Mouse (Mus musculus) lung, adult 2 months (tissue): ENCODE measurements at regions not wholly inside any gene's neighbourhood (a gene's known extent, or its start where the extent isn't known, plus 50 kb on each side); places are given as distances from the start of the nearest gene placed in this dataset.

Experiments used
- DNase-seq: peaks from one replicate; pipeline ENCODE4 v3.0.0; 2022
- H3K4me1 ChIP-seq: fragments of 200-500 bp; 2 replicates; pipeline ENCODE4 v1.6.1; 2011; ENCODE audit warnings: low read length; ENCODE audit not compliant: control insufficient read depth, insufficient read depth
- H3K4me3 ChIP-seq: fragments of 200-500 bp; replicated peaks from 2 replicates; pipeline ENCODE3; 2011; ENCODE audit warnings: low read depth, mild to moderate bottlenecking, control low read depth, low read length; ENCODE audit errors: extremely low read depth
- CTCF ChIP-seq: fragments of 200-500 bp; IDR thresholded peaks from 2 replicates; pipeline ENCODE4 v1.5.1; 2011; ENCODE audit warnings: mild to moderate bottlenecking, low read length, control low read depth; ENCODE audit not compliant: insufficient read depth
- POLR2A ChIP-seq: fragments of 200-500 bp; IDR thresholded peaks from 2 replicates; pipeline ENCODE4 v1.6.1; 2011; ENCODE audit warnings: low read depth, mild to moderate bottlenecking, control low read depth, low read length, borderline replicate concordance; ENCODE audit errors: extremely low read depth
- WGBS: fragments of 180-500 bp; shearing (Covaris S2); methylation state at CpG from one replicate; pipeline ENCODE4 v1.1.7; 2018; 5-methylcytosine and 5-hydroxymethylcytosine counted together

- no peak for TF ChIP-seq POLR2A
- no peak for TF ChIP-seq CTCF
- no peak for DNase-seq
- Histone ChIP-seq H3K4me1 (no peaks in the 10 kb centered on the region), H3K4me3 (no peak overlapping the region)
These were observed 714.4 kb downstream of the Tns3 start for GRCm38 (mm10) chr11:7949931-7950330.

GRCm38 (mm10) chr11:7949201-7949875, 715.0 kb downstream of the Tns3 start:
- TF ChIP-seq POLR2A = no peak
- no peak for TF ChIP-seq CTCF
- Histone ChIP-seq H3K4me1 (no peaks in the 10 kb centered on the region), H3K4me3 (no peak overlapping the region)

GRCm38 (mm10) chr11:7944956-7945515, 719.3 kb downstream of the Tns3 start:
- TF ChIP-seq CTCF (no peak), POLR2A (no peak)
- no peak for DNase-seq
- 73% methylated on average over 5 of the region's 5 CpGs for WGBS
- Histone ChIP-seq H3K4me3 (no peak overlapping the region), H3K4me1 (no peaks in the 10 kb centered on the region)

More at GRCm38 (mm10) chr11:7949201-7949875, 715.0 kb downstream of the Tns3 start:
- 70% methylated on average over 6 of the region's 6 CpGs for WGBS
- no peak for DNase-seq

- DNase-seq = no peak
- H3K4me3 ChIP-seq = no peak overlapping the region
- 78% methylated on average over 4 of the region's 4 CpGs for WGBS
- H3K4me1 ChIP-seq = no peaks in the 10 kb centered on the region
- TF ChIP-seq POLR2A = no peak
- no peak for TF ChIP-seq CTCF
These were observed 720.0 kb downstream of the Tns3 start for GRCm38 (mm10) chr11:7944373-7944772.

- no peak for DNase-seq
- no peaks in the 10 kb centered on the region for H3K4me1 ChIP-seq
- TF ChIP-seq POLR2A = no peak
- 70% methylated on average over 3 of the region's 3 CpGs for WGBS
- H3K4me3 ChIP-seq = no peak overlapping the region
These were observed 719.9 kb upstream of the Igfbp3 start for GRCm38 (mm10) chr11:7933611-7934010.

GRCm38 (mm10) chr11:7932638-7933037, 718.9 kb upstream of the Igfbp3 start:
- TF ChIP-seq POLR2A = no peak
- 83% methylated on average over 5 of the region's 5 CpGs for WGBS
- H3K4me3 ChIP-seq = no peak overlapping the region
- H3K4me1 ChIP-seq = no peaks in the 10 kb centered on the region
- no peak for DNase-seq

- DNase-seq = no peak
- TF ChIP-seq CTCF = no peak
- TF ChIP-seq POLR2A = no peak
- H3K4me3 ChIP-seq = no peak overlapping the region
- WGBS = 88% methylated on average over 3 of the region's 3 CpGs
- H3K4me1 ChIP-seq = no peaks in the 10 kb centered on the region
These were observed 717.5 kb upstream of the Igfbp3 start for GRCm38 (mm10) chr11:7931064-7931797.

- no peak for TF ChIP-seq CTCF
- no peak for DNase-seq
- no peak overlapping the region for H3K4me3 ChIP-seq
- H3K4me1 ChIP-seq = no peaks in the 10 kb centered on the region
These were observed 714.0 kb upstream of the Igfbp3 start for GRCm38 (mm10) chr11:7927676-7928075.

GRCm38 (mm10) chr11:7912036-7912435, 698.3 kb upstream of the Igfbp3 start:
- TF ChIP-seq CTCF (no peak), POLR2A (no peak)
- 56% methylated on average over 3 of the region's 3 CpGs for WGBS
- no peaks in the 10 kb centered on the region for H3K4me1 ChIP-seq
- H3K4me3 ChIP-seq = no peak overlapping the region
- no peak for DNase-seq

GRCm38 (mm10) chr11:7900266-7900665, 686.5 kb upstream of the Igfbp3 start:
- DNase-seq = no peak
- no peak overlapping the region for H3K4me3 ChIP-seq
- TF ChIP-seq CTCF = no peak
- no peak for TF ChIP-seq POLR2A
- no peaks in the 10 kb centered on the region for H3K4me1 ChIP-seq

- Histone ChIP-seq H3K4me3 (no peak overlapping the region), H3K4me1 (no peaks in the 10 kb centered on the region)
- 40% methylated on average over 4 of the region's 5 CpGs for WGBS
- TF ChIP-seq POLR2A (no peak), CTCF (no peak)
- no peak for DNase-seq
These were observed 684.5 kb upstream of the Igfbp3 start for GRCm38 (mm10) chr11:7898204-7898603.
